Mouse (Mus musculus): ENCODE measurements at regions not wholly inside any gene's neighbourhood (a gene's known extent, or its start where the extent isn't known, plus 50 kb on each side); places are given as distances from the start of the nearest gene placed in this dataset.
A peak's percentile ranks its signal among the peaks of the same experiment; 100 is the strongest.

GRCm38 (mm10) chr15:50417641-50418040 is 3467.1 kb upstream of the Gm7489 start:
- no peak for DNase-seq (ENCODE audit: extremely low spot score in 1 of 2, low spot score in 1 of 2)

GRCm38 (mm10) chr15:50423082-50423665 is 3461.5 kb upstream of the Gm7489 start:
- DNase-seq (ENCODE audit: extremely low spot score in 1 of 2, low spot score in 1 of 2) = no peak

GRCm38 (mm10) chr15:50449604-50450003 is 3435.1 kb upstream of the Gm7489 start:
- DNase-seq (ENCODE audit: extremely low spot score in 1 of 2, low spot score in 1 of 2) = no peak

GRCm38 (mm10) chr15:50472626-50473025 is 3412.1 kb upstream of the Gm7489 start:
- no peak for DNase-seq (ENCODE audit: extremely low spot score in 1 of 2, low spot score in 1 of 2)

- DNase-seq (ENCODE audit: extremely low spot score in 1 of 2, low spot score in 1 of 2) = no peak
These were observed 3386.0 kb upstream of the Gm7489 start for GRCm38 (mm10) chr15:50498716-50499115.

GRCm38 (mm10) chr15:50507999-50508624 is 3376.6 kb upstream of the Gm7489 start:
- DNase-seq (ENCODE audit: extremely low spot score in 1 of 2, low spot score in 1 of 2) = no peak

- no peak for DNase-seq (ENCODE audit: extremely low spot score in 1 of 2, low spot score in 1 of 2)
These were observed 3371.7 kb upstream of the Gm7489 start for GRCm38 (mm10) chr15:50513036-50513435.

GRCm38 (mm10) chr15:50524841-50525240 is 3359.9 kb upstream of the Gm7489 start:
- DNase-seq (ENCODE audit: extremely low spot score in 1 of 2, low spot score in 1 of 2) = peak in 1 of 2 experiments; percentile 3

- DNase-seq (ENCODE audit: extremely low spot score in 1 of 2, low spot score in 1 of 2) = no peak
These were observed 3350.2 kb upstream of the Gm7489 start for GRCm38 (mm10) chr15:50534490-50534889.

- DNase-seq (ENCODE audit: extremely low spot score in 1 of 2, low spot score in 1 of 2) = no peak
These were observed 3321.1 kb upstream of the Gm7489 start for GRCm38 (mm10) chr15:50563611-50564010.

- no peak for DNase-seq (ENCODE audit: extremely low spot score in 1 of 2, low spot score in 1 of 2)
These were observed 3303.9 kb upstream of the Gm7489 start for GRCm38 (mm10) chr15:50580811-50581210.

GRCm38 (mm10) chr15:50583951-50584350 is 3300.8 kb upstream of the Gm7489 start:
- DNase-seq (ENCODE audit: extremely low spot score in 1 of 2, low spot score in 1 of 2) = no peak

GRCm38 (mm10) chr15:50585496-50585895 is 3299.2 kb upstream of the Gm7489 start:
- no peak for DNase-seq (ENCODE audit: extremely low spot score in 1 of 2, low spot score in 1 of 2)
